Mouse (Mus musculus): ENCODE measurements at regions not wholly inside any gene's neighbourhood (a gene's known extent, or its start where the extent isn't known, plus 50 kb on each side); places are given as distances from the start of the nearest gene placed in this dataset.
A peak's percentile ranks its signal among the peaks of the same experiment; 100 is the strongest.

DNA sequence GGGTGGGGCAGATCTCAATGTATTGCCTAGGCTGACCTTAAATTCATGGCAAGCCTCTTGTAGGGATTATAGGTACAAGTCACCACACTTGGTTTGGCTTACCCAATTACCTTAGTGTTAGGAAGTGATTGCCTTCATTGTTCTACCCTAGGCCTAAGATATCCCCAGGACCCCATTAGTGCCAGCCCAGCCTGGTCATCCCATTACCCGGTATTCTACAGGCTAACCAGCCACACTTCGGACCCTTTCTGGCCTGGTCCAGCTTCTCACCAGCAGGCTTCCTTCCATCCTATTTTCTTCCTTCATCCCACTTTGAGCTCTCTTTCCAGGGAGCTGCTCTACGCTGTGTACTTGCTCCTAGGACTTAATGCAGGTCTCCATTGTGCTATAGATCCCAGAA, 59.5 kb downstream of the Tex35 start:
- H3K9ac ChIP-seq = no peak overlapping the region
- DNase-seq (ENCODE audit: low spot score) (no peak), ATAC-seq (ENCODE audit: low FRiP score) (no peak)
- peaks cover 8% of the 10 kb centered on the region for H3K4me1 ChIP-seq (replicated peaks; ENCODE audit: control insufficient read depth, insufficient read depth, low read length)
- H3K27ac ChIP-seq = no peak overlapping the region
- no peak overlapping the region for H3K4me2 ChIP-seq (replicated peaks)
- no peaks in the 10 kb centered on the region for H3K9me3 ChIP-seq (ENCODE audit: control insufficient read depth, low read length)
- H3K4me3 ChIP-seq (replicated peaks; ENCODE audit: low read length) = no peak overlapping the region
- WGBS = 93% methylated on average over 3 of the region's 3 CpGs
- H3K27me3 ChIP-seq (ENCODE audit: control insufficient read depth, insufficient read depth, low read length) = no peaks in the 10 kb centered on the region
- H3K36me3 ChIP-seq (replicated peaks; ENCODE audit: control insufficient read depth, insufficient read depth) = no peaks in the 10 kb centered on the region

DNA sequence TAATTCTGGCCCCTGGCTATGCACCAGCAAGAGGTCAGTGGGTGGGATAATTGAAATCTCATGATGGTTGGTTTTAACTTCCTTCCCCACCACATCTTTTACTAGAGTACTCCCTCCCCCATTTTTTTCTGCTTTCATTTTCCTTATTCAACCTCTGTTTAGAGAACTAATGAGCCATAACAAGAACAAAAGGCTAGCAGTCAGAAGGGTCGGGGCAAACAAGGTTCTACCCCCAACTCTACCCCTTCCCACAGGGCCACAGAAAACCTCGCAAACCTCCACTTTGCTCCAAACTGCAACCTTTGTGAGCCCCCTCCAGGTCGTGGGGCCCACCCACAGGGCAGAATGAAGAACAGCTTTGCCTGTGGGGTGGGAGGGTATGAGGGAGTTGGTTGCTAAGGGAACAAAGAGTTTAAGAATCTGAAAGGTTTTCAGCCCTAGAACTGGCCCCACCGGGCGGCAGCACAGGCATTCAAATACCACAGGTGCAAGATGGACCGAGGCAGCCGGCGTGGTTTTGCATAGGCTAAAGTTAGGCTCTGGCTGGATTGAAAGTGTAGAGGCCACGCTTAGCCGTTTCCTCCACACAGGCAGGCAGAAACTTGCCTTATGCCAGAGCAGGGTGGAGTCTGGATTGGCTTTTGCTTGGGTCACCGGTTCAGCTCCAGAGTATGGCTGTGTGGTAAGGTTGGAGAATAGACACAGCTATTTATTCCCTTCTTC, 60.1 kb downstream of the Tex35 start:
- Histone ChIP-seq H3K27ac (0 out of 2 replicates have a peak overlapping the region, but pooled peaks have one; percentile 3), H3K36me3 (replicated peaks; ENCODE audit: control insufficient read depth, insufficient read depth) (no peaks in the 10 kb centered on the region), H3K4me1 (replicated peaks; ENCODE audit: control insufficient read depth, insufficient read depth, low read length) (peaks cover 8% of the 10 kb centered on the region), H3K9ac (no peak overlapping the region), H3K4me3 (replicated peaks; ENCODE audit: low read length) (no peak overlapping the region), H3K4me2 (replicated peaks) (no peak overlapping the region), H3K9me3 (ENCODE audit: control insufficient read depth, low read length) (no peaks in the 10 kb centered on the region), H3K27me3 (ENCODE audit: control insufficient read depth, insufficient read depth, low read length) (no peaks in the 10 kb centered on the region)
- WGBS = 10% methylated on average over 11 of the region's 11 CpGs
- ATAC-seq (ENCODE audit: low FRiP score) = peak; percentile 51; the same call in 1 of the 2 replicates
- DNase-seq (ENCODE audit: low spot score) = no peak

DNA sequence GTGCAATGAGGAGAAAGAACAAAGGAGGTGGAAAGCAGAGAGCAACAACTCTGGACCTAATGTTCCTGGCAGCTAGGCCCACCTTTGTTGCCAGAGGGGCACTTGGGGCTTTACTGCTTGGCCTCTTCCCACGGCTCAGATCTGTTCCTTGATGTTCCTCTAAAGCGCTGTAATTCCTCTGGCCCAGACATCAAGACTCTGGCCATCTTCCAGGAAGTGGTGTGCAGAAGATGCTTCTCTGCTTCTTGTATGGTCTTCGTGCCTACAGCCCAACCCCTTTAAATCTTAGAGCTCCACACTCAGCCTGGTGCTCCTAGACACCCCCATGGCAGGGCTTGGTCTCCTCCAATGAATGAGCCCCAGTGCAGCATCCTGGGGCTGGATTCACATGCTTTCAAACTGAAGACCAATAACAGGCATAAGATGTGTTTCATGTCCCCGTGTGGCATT, 60.7 kb downstream of the Tex35 start:
- H3K27ac ChIP-seq = no peak overlapping the region
- ATAC-seq (ENCODE audit: low FRiP score) = no peak
- no peak overlapping the region for H3K4me2 ChIP-seq (replicated peaks)
- no peaks in the 10 kb centered on the region for H3K36me3 ChIP-seq (replicated peaks; ENCODE audit: control insufficient read depth, insufficient read depth)
- no peak for DNase-seq (ENCODE audit: low spot score)
- H3K4me3 ChIP-seq (replicated peaks; ENCODE audit: low read length) = no peak overlapping the region
- peaks cover 8% of the 10 kb centered on the region for H3K4me1 ChIP-seq (replicated peaks; ENCODE audit: control insufficient read depth, insufficient read depth, low read length)
- 45% methylated on average over 4 of the region's 4 CpGs for WGBS
- no peaks in the 10 kb centered on the region for H3K27me3 ChIP-seq (ENCODE audit: control insufficient read depth, insufficient read depth, low read length)
- no peaks in the 10 kb centered on the region for H3K9me3 ChIP-seq (ENCODE audit: control insufficient read depth, low read length)
- no peak overlapping the region for H3K9ac ChIP-seq

DNA sequence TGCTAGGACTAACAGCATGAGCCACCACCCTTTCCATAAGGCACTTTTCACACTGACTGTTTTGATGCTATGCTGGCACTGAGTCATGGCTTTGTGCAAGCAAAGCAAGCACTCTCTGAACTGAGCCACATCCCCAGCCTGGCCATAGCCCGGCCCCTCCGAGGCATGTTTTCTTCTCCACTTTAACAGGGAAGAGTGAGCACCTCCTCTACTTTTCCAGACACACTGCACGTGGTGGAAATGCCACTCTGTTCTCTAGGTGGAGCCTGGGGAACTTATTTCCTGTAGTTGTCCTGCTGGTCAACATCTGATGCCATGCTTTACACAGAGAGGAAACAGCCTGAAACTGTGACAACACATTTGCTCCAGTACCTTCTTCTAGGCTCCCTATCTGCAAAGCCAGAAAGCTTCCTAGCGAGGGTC, 61.7 kb downstream of the Tex35 start:
- no peak for DNase-seq (ENCODE audit: low spot score)
- Histone ChIP-seq H3K9ac (no peak overlapping the region), H3K36me3 (replicated peaks; ENCODE audit: control insufficient read depth, insufficient read depth) (no peaks in the 10 kb centered on the region), H3K4me2 (replicated peaks) (no peak overlapping the region), H3K27ac (no peak overlapping the region), H3K4me3 (replicated peaks; ENCODE audit: low read length) (no peak overlapping the region), H3K9me3 (ENCODE audit: control insufficient read depth, low read length) (no peaks in the 10 kb centered on the region), H3K27me3 (ENCODE audit: control insufficient read depth, insufficient read depth, low read length) (no peaks in the 10 kb centered on the region), H3K4me1 (replicated peaks; ENCODE audit: control insufficient read depth, insufficient read depth, low read length) (peaks cover 8% of the 10 kb centered on the region)
- WGBS = 85% methylated on average over 4 of the region's 4 CpGs
- no peak for ATAC-seq (ENCODE audit: low FRiP score)

DNA sequence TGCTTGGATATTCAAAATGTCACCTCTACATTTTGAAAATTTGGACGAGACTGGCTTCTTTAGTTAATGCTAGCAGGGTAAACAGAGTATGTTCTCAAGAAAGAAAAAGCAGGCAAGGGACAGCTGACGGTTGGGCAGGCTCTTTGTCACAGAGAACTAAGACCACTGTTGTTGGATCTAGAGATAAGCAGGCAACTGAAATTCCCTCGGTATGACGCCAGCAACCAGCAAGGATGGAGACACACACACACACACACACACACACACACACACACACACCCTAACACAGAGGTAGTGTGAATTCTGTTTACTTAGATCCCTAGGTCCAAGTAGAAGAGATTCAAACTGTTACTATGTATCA, 68.7 kb downstream of the Tex35 start:
- no peaks in the 10 kb centered on the region for H3K9me3 ChIP-seq (ENCODE audit: control insufficient read depth, low read length)
- no peak overlapping the region for H3K4me3 ChIP-seq (replicated peaks; ENCODE audit: low read length)
- H3K27me3 ChIP-seq (ENCODE audit: control insufficient read depth, insufficient read depth, low read length) = no peaks in the 10 kb centered on the region
- H3K4me2 ChIP-seq (replicated peaks) = peak overlapping the region; percentile 30
- peak overlapping the region; percentile 74 for H3K27ac ChIP-seq
- DNase-seq (ENCODE audit: low spot score) (no peak), ATAC-seq (ENCODE audit: low FRiP score) (no peak; the same call in 1 of the 2 replicates)
- no peak overlapping the region; the same call in 1 of the 2 replicates for H3K9ac ChIP-seq
- 12% methylated on average over 4 of the region's 4 CpGs for WGBS
- no peaks in the 10 kb centered on the region for H3K36me3 ChIP-seq (replicated peaks; ENCODE audit: control insufficient read depth, insufficient read depth)
- H3K4me1 ChIP-seq (replicated peaks; ENCODE audit: control insufficient read depth, insufficient read depth, low read length) = peaks cover 32% of the 10 kb centered on the region

DNA sequence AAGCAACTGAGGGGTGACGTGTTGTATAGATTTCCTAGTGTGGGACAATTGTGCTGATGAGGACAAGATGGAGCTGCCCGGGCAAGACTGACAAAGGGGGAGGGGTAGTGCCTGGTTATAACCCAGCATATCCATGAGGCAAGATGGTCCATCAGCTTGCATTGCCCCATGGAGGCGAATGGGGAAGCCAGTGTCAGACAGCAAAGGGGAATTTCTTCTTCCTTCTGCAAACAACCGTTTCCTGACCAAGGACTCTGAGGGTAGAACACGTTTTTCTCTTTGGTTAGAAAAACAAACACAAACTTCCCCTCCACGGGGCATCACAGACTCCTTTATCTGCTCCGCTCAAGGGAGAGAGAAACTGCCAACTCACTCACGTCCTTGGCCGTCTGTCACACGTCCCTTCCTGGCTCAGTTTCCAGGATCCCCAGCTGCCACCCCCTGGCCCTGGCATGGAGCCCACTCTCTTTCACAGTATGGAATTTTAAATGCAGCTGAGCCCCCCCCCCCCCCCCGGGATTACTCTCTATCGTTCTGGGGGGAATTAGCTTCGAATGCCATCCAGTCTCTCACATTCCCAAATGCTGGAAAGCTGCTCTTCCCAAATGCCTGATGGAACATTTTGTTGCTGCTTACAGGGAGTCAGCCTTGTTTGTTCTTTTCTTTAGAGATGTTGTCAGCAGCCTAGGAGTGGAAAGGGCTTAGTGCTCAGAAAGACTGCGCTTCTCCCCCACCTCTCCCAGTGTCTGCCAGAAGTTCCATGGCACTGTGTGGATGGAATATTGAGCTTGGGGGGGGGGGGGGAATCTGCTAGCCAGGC, 69.3 kb downstream of the Tex35 start:
- H3K4me3 ChIP-seq (replicated peaks; ENCODE audit: low read length) = no peak overlapping the region
- H3K4me1 ChIP-seq (replicated peaks; ENCODE audit: control insufficient read depth, insufficient read depth, low read length) = peaks cover 32% of the 10 kb centered on the region
- H3K27ac ChIP-seq = peak overlapping the region; percentile 74
- peak; percentile 91 for ATAC-seq (ENCODE audit: low FRiP score)
- H3K9ac ChIP-seq = no peak overlapping the region; the same call in 1 of the 2 replicates
- H3K9me3 ChIP-seq (ENCODE audit: control insufficient read depth, low read length) = no peaks in the 10 kb centered on the region
- peak; percentile 74 for DNase-seq (ENCODE audit: low spot score)
- no peaks in the 10 kb centered on the region for H3K27me3 ChIP-seq (ENCODE audit: control insufficient read depth, insufficient read depth, low read length)
- 8% methylated on average over 14 of the region's 14 CpGs for WGBS
- H3K36me3 ChIP-seq (replicated peaks; ENCODE audit: control insufficient read depth, insufficient read depth) = no peaks in the 10 kb centered on the region
- H3K4me2 ChIP-seq (replicated peaks) = peak overlapping the region; percentile 30

DNA sequence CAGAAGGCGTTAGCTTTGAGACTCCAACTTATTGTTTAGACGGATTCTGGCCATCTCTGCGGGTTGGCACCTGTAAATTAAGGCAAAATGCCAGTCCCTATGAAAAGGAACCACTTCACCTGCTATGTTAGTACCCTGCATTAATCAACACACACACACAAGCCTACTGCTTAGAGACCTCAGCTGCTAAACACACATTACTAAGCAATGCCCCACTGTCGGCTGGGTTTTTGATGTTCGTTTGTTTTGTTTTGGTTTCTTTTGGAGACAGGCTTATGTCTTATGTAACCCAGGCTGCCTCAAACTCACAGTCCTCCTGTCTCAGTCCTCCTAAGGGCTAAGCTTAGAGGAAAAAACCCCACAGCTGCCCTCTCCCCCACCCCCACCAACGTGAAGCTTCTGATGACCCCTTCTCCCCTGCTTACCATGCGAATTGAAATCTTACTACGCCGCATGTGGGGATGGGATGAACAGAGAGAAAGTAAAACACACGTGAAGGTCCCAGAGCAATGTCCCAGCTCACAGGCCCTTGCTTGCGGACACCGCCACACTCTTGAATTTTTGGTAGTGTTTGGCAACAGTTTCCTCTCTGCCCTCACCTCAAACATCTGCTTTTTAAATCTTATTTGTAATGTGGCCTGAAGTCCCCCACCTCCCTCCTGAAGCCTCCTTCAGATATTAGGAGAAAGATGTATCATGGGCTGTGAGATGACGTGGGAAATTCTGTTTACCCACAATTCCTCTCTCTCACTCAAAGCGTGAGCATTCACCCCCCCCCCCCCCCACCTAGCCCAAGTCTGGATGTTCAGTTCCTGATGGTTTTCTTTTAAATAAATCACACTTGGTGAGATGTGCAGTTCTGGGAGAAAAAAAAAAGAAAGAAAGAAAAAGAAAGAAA, 70.1 kb downstream of the Tex35 start:
- ATAC-seq (ENCODE audit: low FRiP score) (no peak), DNase-seq (ENCODE audit: low spot score) (no peak)
- Histone ChIP-seq H3K27ac (peak overlapping the region; percentile 74), H3K4me2 (replicated peaks) (peak overlapping the region; percentile 30; the same call in 1 of the 2 replicates), H3K4me3 (replicated peaks; ENCODE audit: low read length) (no peak overlapping the region), H3K9me3 (ENCODE audit: control insufficient read depth, low read length) (no peaks in the 10 kb centered on the region), H3K36me3 (replicated peaks; ENCODE audit: control insufficient read depth, insufficient read depth) (no peaks in the 10 kb centered on the region), H3K27me3 (ENCODE audit: control insufficient read depth, insufficient read depth, low read length) (no peaks in the 10 kb centered on the region), H3K4me1 (replicated peaks; ENCODE audit: control insufficient read depth, insufficient read depth, low read length) (peaks cover 32% of the 10 kb centered on the region), H3K9ac (no peak overlapping the region)
- 53% methylated on average over 14 of the region's 14 CpGs for WGBS

DNA sequence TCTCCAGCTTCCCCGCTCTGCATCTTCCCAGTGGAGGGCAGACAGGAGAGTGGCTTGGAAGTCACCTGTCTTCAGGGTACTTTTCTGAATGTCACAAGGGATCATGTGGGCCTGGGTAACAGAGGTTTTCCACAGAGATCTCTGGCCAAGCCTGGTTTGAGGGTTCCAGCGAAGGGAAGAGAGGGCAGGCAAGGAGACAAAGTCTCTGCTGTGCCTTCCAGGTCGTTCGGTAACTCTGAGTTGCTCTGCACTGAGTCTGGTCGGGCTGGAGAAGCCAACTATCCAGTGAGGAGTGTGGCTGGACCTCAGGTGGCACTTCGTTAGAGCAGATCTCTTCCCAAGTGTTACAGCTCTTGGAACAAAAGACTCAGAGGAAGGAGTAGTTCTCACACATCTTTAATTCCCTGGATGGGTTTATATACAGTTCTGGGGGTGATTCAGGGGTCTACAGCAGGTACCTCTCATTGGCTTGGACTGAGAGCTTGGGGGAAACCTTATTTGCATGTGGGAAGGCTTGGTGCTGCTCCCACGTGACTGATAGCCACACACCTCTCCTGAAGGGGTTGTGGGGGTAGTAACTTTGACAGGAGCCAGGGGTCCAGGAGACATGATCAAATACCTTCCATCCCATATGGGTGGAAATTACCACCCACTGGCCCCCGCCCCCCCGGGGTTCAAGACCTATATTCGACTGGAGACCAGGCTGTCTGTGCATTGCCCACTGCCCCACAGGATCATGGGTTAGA, 71.1 kb downstream of the Tex35 start:
- WGBS = 87% methylated on average over 10 of the region's 10 CpGs
- H3K4me2 ChIP-seq (replicated peaks) = no peak overlapping the region
- no peak for DNase-seq (ENCODE audit: low spot score)
- H3K9ac ChIP-seq = no peak overlapping the region
- H3K36me3 ChIP-seq (replicated peaks; ENCODE audit: control insufficient read depth, insufficient read depth) = no peaks in the 10 kb centered on the region
- no peak for ATAC-seq (ENCODE audit: low FRiP score)
- H3K27me3 ChIP-seq (ENCODE audit: control insufficient read depth, insufficient read depth, low read length) = no peaks in the 10 kb centered on the region
- H3K4me1 ChIP-seq (replicated peaks; ENCODE audit: control insufficient read depth, insufficient read depth, low read length) = peaks cover 32% of the 10 kb centered on the region
- H3K4me3 ChIP-seq (replicated peaks; ENCODE audit: low read length) = no peak overlapping the region
- H3K27ac ChIP-seq = 0 out of 2 replicates have a peak overlapping the region, but pooled peaks have one; percentile 17
- H3K9me3 ChIP-seq (ENCODE audit: control insufficient read depth, low read length) = no peaks in the 10 kb centered on the region

Data from hindbrain, embryonic 14.5 days (tissue).